Mouse (Mus musculus) T-helper 1 cell (primary cell): ENCODE data around the gene Enox1.

Experiments used
- in situ Hi-C: fragments of 300-600 bp; cut with MboI, MseI; formaldehyde crosslinking; loops from one replicate; pipeline ENCODE4 v1.15.1; 2025; ENCODE audit warnings: high pct_unique_total_duplicates

The Enox1 gene

GRCm38 (mm10) chr14:77608182-77608839, 451.7 kb downstream of the Enox1 start:
- in situ Hi-C loops, result no loop called here

DNA sequence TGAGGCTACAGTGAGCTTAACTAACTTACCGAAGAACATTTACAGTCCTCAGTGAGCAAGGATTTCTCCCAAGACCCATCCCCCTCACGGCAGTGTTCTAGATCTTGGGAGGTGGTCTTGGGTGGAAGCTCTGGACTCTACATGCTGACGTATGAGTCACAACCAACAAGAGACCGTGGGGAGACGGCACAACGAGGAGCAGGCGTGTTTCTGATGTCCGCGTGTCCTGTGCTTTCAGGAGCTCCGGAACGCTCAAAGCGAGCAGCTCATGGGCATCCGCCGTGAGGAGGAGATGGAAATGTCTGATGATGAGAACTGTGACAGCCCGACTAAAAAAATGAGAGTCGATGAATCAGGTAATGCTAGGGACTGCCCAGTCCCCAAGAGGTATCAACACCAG, 458.6 kb downstream of the Enox1 start:
- in situ Hi-C loops, result no loop called here

GRCm38 (mm10) chr14:77617250-77617649, 460.7 kb downstream of the Enox1 start:
- in situ Hi-C loops, result no loop called here

DNA sequence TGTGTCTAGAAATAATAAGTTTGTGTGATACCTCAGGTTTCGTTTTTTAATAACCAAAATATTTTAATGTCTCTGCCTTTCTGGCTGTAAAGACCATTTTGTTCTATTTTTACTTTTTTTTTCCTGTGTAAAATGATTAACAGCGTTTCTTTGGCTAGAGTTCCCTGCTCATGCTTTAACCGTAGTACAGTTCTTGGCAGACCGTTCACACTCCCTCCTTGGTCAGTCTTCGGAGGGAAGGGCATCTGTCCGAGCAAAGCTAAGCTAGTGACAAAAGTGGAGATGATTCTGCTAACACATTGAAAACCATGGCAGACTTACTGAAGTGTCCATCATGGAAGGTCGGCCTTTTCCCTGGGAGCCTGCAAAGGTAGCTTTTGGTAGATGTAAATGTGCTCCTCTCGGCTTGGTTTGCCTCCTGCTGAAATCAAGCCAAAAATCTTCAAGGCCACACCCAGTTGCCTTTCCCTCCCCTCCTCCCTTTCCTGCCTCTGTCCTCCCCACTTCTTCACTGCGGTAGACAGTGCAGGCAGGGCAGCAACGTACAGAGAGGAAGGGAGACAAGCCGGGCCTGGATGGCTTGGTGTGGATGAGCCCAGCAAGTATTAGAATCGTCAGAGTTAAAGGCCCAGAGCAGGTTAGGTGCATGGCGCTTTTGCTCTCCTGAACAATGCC, 461.7 kb downstream of the Enox1 start:
- in situ Hi-C loops, result no loop called here

DNA sequence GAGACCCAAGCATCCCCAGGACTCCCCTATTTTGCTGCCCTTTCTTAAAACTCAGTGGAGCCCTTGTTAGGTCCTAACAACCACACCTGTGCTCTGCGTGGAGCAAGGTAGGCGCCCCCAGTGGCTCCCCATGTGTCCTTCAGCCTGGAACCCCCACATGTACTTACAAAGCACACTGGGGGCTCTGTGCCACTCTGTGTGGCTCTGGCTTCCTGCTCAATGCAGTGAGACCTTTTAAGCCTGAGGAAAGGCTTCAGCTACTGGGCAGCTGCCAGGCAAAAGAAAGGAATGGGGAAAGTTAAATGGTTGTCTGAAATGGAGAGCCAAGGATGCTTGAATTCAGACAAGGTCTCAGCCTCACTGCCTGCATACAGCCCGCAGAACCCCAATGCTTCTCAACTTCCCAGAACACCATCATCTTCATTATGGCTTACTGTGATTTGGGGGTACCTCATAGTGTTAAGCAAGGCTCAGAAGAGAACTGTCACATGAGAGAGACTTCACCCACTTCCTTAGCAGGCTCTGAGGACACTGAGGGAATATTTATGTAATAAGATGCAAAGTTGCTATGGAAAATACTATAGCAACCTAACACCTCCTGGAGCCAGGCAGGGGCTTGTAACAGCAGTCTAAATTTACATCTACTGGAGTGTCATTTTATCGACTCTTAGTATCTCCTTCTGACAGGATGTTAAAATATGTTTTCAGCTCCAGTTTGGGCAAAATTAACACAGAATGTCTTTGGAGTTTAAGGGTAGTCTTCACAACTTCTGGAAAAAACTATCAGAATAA, 465.1 kb downstream of the Enox1 start:
- in situ Hi-C loops, result no loop called here

GRCm38 (mm10) chr14:77626557-77627507, 470.3 kb downstream of the Enox1 start:
- in situ Hi-C loops, result no loop called here

DNA sequence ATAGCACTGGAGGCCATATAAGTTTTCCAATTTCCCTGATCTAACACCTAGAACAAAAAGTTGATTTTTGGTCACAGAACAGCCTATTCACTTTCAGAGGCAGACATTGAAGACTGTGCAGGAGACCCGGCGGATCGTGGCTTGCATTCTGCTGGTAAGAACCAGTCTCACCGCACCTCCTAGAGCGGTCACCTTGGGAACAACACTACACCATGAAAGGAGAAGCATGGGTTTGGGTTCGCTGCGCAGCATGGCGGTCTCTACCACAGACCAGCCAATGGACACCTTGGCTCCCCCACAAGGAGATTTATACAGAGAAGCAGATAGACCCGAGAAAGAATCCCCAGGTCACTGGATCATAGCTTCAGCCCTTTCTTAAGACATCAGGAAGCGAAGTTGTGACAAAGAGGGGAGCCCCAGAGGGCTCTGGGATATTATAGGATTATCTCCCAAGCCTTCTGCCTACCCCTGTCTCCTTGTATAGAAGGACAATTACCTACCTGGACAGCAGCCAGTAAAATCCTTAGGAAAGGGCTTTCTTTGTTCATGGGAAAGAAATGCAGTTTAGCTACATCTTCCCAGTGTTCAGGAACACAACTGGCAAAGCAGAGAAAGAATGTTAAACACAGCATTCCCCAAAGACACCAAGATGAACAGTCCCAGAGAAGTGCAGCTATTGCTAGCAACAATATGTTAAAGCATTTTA, 476.1 kb downstream of the Enox1 start:
- in situ Hi-C loops, result no loop called here

DNA sequence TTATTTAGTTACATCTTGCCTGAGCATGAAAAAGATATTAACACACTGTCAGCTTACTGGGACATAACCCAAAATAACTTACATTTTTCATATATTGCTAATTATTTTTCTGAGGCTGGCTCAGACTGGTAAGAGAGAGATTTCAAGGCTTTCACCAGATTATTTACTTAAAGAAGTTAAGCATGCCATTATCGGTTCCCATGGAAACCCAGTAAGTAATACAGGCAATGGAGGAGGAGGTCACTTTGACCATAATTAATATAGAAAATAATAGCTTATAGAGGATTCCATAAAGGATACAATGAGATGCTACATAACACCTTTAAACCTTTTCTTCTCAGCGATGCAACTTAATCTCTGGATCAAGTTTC, 476.6 kb downstream of the Enox1 start:
- in situ Hi-C loops, result no loop called here

DNA sequence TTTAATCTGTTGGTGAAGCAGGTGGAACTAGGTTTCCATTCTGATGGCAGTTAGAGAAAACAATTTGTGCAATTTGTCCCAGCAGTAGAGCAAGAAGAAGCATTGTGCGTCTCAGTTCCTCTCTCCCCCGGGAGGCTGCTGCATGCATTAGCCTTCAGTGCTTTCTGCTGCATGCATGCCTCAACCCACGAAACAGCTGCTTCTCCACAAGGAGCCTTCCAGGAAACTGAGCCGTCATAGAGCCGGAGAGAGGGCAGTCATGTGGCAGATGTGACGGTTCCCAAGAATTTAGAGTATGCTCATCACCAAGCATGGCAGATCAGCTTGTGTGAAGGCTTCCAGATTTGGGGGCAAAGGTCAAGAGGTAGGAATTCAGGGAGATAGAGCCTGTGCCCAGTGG, 480.4 kb downstream of the Enox1 start:
- in situ Hi-C loops, result no loop called here

- in situ Hi-C loops, result no loop called here
Measured at GRCm38 (mm10) chr14:77638148-77638547, 481.6 kb downstream of the Enox1 start.

- in situ Hi-C loops, result no loop called here
Measured at GRCm38 (mm10) chr14:77638616-77639015, 482.1 kb downstream of the Enox1 start.

- in situ Hi-C loops, result no loop called here
Measured at GRCm38 (mm10) chr14:77639586-77639985, 483.0 kb downstream of the Enox1 start.

- in situ Hi-C loops, result no loop called here
Measured at GRCm38 (mm10) chr14:77642314-77642713, 485.8 kb downstream of the Enox1 start.

DNA sequence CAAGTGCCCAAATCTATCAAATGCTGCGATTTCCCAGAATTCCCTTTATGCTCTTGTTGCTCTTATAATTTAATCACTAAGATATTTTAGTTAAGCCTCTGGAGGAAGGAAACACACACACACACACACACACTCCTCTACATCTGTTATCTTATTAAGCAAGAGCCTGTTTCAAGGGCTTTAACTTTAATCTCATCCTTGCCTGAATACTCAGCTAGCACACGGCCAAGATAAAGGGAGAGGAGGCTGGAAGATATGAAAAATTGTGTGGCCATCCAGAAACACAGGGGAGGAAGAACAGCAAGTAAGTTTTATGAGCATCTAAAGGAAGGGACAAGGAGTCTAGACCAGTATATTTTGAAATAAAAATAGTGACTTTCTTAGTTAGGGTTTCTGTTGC, 489.6 kb downstream of the Enox1 start:
- in situ Hi-C loops, result no loop called here

GRCm38 (mm10) chr14:77647017-77647416, 490.5 kb downstream of the Enox1 start:
- in situ Hi-C loops, result no loop called here

GRCm38 (mm10) chr14:77648305-77648704, 491.7 kb downstream of the Enox1 start:
- in situ Hi-C loops, result no loop called here

GRCm38 (mm10) chr14:77658739-77659138, 502.2 kb downstream of the Enox1 start:
- in situ Hi-C loops, result no loop called here

DNA sequence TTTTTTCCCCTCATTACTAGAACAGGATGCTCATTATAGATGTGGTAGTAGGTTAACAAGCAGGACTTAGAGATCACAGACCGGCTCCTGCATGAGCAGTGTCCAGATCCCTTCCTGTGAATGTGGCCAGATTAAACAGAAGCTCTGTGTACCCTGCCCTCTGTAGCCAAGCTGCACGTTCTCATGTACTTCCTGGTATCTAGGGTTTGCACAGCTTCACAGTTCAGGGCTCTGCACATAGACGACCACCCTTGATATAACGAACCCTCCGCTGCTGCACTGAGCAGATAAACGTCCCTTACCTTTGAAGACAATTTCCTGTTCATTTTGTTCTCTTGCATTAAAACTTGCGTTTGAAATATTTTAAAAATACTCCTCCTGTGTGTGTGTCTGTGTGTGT, 505.7 kb downstream of the Enox1 start:
- in situ Hi-C loops, result no loop called here

- in situ Hi-C loops, result no loop called here
Measured at GRCm38 (mm10) chr14:77662994-77663393, 506.4 kb downstream of the Enox1 start.

GRCm38 (mm10) chr14:77668096-77668495, 511.5 kb downstream of the Enox1 start:
- in situ Hi-C loops, result no loop called here

- in situ Hi-C loops, result no loop called here
Measured at GRCm38 (mm10) chr14:77669494-77669893, 512.9 kb downstream of the Enox1 start.
